Mouse (Mus musculus): ENCODE data around the gene Bcl2l1. TPM values are rescaled to one million over a fixed set of nuclear protein-coding genes. Genes with fewer than 3 reads are reported as not detected.

The Bcl2l1 gene
- polyA plus RNA-seq, 1 experiment from 2014 or later: 135 TPM

GRCm38 (mm10) chr2:152847815-152848302, 16.3 kb upstream of the Bcl2l1 start, which contains the start of gene Tpx2:
Gene Tpx2, plus strand, starts transcription at chr2:152847964.
- H3K9ac ChIP-seq (ENCODE audit: low read length): peak within 1 kb of the TSS; percentile 88
- H3K4me1 ChIP-seq (replicated peaks; ENCODE audit: control insufficient read depth, insufficient read depth, low read length): peaks cover 9% of the 10 kb centered on the region; the same call in 1 of the 2 replicates
- DNase-seq (ENCODE audit: low spot score) (peak; percentile 97), ATAC-seq (replicated peaks; ENCODE audit: low FRiP score) (peak; percentile 98)
- peak within 1 kb of the TSS; percentile 89 for H3K4me3 ChIP-seq (ENCODE audit: low read depth, low read length)
- under 1% methylated on average over 34 of the region's 34 CpGs for WGBS
- no peaks in the 10 kb centered on the region for H3K27me3 ChIP-seq (ENCODE audit: control insufficient read depth, insufficient read depth, low read length)
- H3K36me3 ChIP-seq (ENCODE audit: control insufficient read depth, insufficient read depth, low read length): no peaks in the 10 kb centered on the region; the same call in 1 of the 2 replicates
- H3K9me3 ChIP-seq (ENCODE audit: control insufficient read depth, low read length): no peaks in the 10 kb centered on the region
- peak within 1 kb of the TSS; percentile 66; the same call in 1 of the 2 replicates for H3K27ac ChIP-seq (ENCODE audit: low read depth, low read length)
- H3K4me2 ChIP-seq (ENCODE audit: low read depth, low read length, severe bottlenecking): peak within 1 kb of the TSS; percentile 55

- Histone ChIP-seq H3K27ac (ENCODE audit: low read depth, low read length) (no peak overlapping the region), H3K27me3 (ENCODE audit: control insufficient read depth, insufficient read depth, low read length) (no peaks in the 10 kb centered on the region), H3K9me3 (ENCODE audit: control insufficient read depth, low read length) (no peaks in the 10 kb centered on the region), H3K4me1 (replicated peaks; ENCODE audit: control insufficient read depth, insufficient read depth, low read length) (peaks cover 9% of the 10 kb centered on the region; the same call in 1 of the 2 replicates), H3K4me3 (ENCODE audit: low read depth, low read length) (no peak overlapping the region; the same call in 1 of the 2 replicates), H3K36me3 (ENCODE audit: control insufficient read depth, insufficient read depth, low read length) (no peaks in the 10 kb centered on the region; the same call in 1 of the 2 replicates), H3K4me2 (ENCODE audit: low read depth, low read length, severe bottlenecking) (peak overlapping the region; percentile 29; the same call in 1 of the 2 replicates), H3K9ac (ENCODE audit: low read length) (no peak overlapping the region)
- DNase-seq (ENCODE audit: low spot score): no peak
- no peak for ATAC-seq (replicated peaks; ENCODE audit: low FRiP score)
- 15% methylated on average over 3 of the region's 3 CpGs for WGBS
These were observed 15.7 kb upstream of the Bcl2l1 start for GRCm38 (mm10) chr2:152847057-152847814.

GRCm38 (mm10) chr2:152842741-152843140, 11.2 kb upstream of the Bcl2l1 start:
- H3K27ac ChIP-seq (ENCODE audit: low read depth, low read length): no peak overlapping the region
- no peaks in the 10 kb centered on the region for H3K27me3 ChIP-seq (ENCODE audit: control insufficient read depth, insufficient read depth, low read length)
- no peaks in the 10 kb centered on the region for H3K4me1 ChIP-seq (replicated peaks; ENCODE audit: control insufficient read depth, insufficient read depth, low read length)
- no peaks in the 10 kb centered on the region for H3K9me3 ChIP-seq (ENCODE audit: control insufficient read depth, low read length)
- no peak overlapping the region for H3K4me3 ChIP-seq (ENCODE audit: low read depth, low read length)
- no peak overlapping the region for H3K4me2 ChIP-seq (ENCODE audit: low read depth, low read length, severe bottlenecking)
- ATAC-seq (replicated peaks; ENCODE audit: low FRiP score) (no peak), DNase-seq (ENCODE audit: low spot score) (no peak)
- no peaks in the 10 kb centered on the region for H3K36me3 ChIP-seq (ENCODE audit: control insufficient read depth, insufficient read depth, low read length)
- H3K9ac ChIP-seq (ENCODE audit: low read length): no peak overlapping the region
- WGBS: 78% methylated on average over 3 of the region's 3 CpGs

DNA sequence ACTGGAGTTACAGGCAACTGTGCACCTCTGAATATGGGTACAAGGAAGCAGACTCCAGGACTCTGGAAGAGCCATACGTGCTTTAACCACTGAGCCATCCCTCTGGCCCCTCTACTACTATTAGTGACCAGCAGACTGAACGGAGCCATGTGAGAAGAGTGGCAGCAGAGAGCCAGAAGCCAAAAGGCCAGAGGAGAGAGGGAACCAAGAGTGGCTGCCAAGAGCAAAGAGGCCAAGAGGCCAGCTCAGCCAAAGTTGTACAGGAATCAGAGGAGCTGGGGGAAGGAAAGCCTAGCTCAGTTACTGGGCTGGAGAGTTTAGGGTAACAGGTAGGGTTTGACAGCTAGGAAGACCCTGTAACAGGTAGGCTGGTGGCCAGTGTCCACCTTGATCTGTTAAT, 7.7 kb upstream of the Bcl2l1 start:
- Histone ChIP-seq H3K4me1 (replicated peaks; ENCODE audit: control insufficient read depth, insufficient read depth, low read length) (no peaks in the 10 kb centered on the region), H3K9me3 (ENCODE audit: control insufficient read depth, low read length) (no peaks in the 10 kb centered on the region), H3K27ac (ENCODE audit: low read depth, low read length) (no peak overlapping the region), H3K36me3 (ENCODE audit: control insufficient read depth, insufficient read depth, low read length) (no peaks in the 10 kb centered on the region), H3K9ac (ENCODE audit: low read length) (no peak overlapping the region), H3K4me3 (ENCODE audit: low read depth, low read length) (no peak overlapping the region), H3K4me2 (ENCODE audit: low read depth, low read length, severe bottlenecking) (no peak overlapping the region), H3K27me3 (ENCODE audit: control insufficient read depth, insufficient read depth, low read length) (no peaks in the 10 kb centered on the region)
- WGBS: 73% methylated on average over 2 of the region's 2 CpGs
- ATAC-seq (replicated peaks; ENCODE audit: low FRiP score) (no peak), DNase-seq (ENCODE audit: low spot score) (peak; percentile 19)

- Histone ChIP-seq H3K27me3 (ENCODE audit: control insufficient read depth, insufficient read depth, low read length) (no peaks in the 10 kb centered on the region), H3K4me2 (ENCODE audit: low read depth, low read length, severe bottlenecking) (peak overlapping the region; percentile 73), H3K27ac (ENCODE audit: low read depth, low read length) (peak overlapping the region; percentile 95), H3K9me3 (ENCODE audit: control insufficient read depth, low read length) (no peaks in the 10 kb centered on the region), H3K4me1 (replicated peaks; ENCODE audit: control insufficient read depth, insufficient read depth, low read length) (peaks cover 21% of the 10 kb centered on the region), H3K9ac (ENCODE audit: low read length) (peak overlapping the region; percentile 97), H3K36me3 (ENCODE audit: control insufficient read depth, insufficient read depth, low read length) (no peaks in the 10 kb centered on the region; the same call in 1 of the 2 replicates), H3K4me3 (ENCODE audit: low read depth, low read length) (peak overlapping the region; percentile 74)
- WGBS: 2% methylated on average over 31 of the region's 31 CpGs
- DNase-seq (ENCODE audit: low spot score): peak; percentile 89
- ATAC-seq (replicated peaks; ENCODE audit: low FRiP score): peak; percentile 81
These were observed 1.3 kb downstream of the Bcl2l1 start for GRCm38 (mm10) chr2:152830021-152830921.

DNA sequence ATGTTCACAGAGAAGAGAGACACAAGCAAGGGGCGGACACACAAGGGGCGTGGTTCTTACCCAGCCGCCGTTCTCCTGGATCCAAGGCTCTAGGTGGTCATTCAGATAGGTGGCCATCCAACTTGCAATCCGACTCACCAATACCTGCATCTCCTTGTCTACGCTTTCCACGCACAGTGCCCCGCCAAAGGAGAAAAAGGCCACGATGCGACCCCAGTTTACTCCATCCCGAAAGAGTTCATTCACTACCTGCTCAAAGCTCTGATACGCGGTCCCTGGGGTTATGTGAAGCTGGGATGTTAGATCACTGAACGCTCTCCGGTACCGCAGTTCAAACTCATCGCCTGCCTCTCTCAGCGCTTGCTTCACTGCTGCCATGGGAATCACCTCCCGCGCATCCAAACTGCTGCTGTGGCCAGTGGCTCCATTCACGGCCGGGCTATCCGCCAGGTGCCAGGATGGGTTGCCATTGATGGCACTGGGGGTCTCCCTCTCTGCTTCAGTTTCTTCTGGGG, 2.1 kb downstream of the Bcl2l1 start:
- DNase-seq (ENCODE audit: low spot score): no peak

DNA sequence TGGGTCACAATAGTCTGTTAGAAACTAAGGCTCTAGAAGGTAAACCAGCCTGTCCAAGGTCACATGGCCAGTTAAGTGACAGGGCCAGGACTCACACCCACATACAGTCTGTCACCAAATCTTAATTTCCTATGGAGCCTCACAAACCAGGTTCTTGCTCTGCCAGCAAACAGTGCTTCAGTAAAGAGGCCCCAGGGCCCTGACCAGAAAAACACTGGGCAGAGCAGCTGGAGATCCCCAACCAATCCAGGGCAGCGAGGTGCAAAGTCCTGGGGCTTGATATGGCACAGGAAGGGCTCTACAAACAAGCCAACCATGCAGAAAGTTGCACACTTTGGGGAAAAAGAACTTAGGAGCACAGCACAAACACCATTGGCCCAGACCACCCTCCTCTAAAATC, 3.0 kb downstream of the Bcl2l1 start:
- H3K4me1 ChIP-seq (replicated peaks; ENCODE audit: control insufficient read depth, insufficient read depth, low read length): peaks cover 22% of the 10 kb centered on the region

More for the DNA sequence above, 2.1 kb downstream of the Bcl2l1 start:
- Histone ChIP-seq H3K9me3 (ENCODE audit: control insufficient read depth, low read length) (no peaks in the 10 kb centered on the region), H3K4me2 (ENCODE audit: low read depth, low read length, severe bottlenecking) (peak overlapping the region; percentile 73), H3K36me3 (ENCODE audit: control insufficient read depth, insufficient read depth, low read length) (no peaks in the 10 kb centered on the region; the same call in 1 of the 2 replicates), H3K27ac (ENCODE audit: low read depth, low read length) (0 out of 2 replicates have a peak overlapping the region, but pooled peaks have one; percentile 95), H3K4me1 (replicated peaks; ENCODE audit: control insufficient read depth, insufficient read depth, low read length) (peaks cover 22% of the 10 kb centered on the region), H3K4me3 (ENCODE audit: low read depth, low read length) (peak overlapping the region; percentile 74), H3K9ac (ENCODE audit: low read length) (peak overlapping the region; percentile 97), H3K27me3 (ENCODE audit: control insufficient read depth, insufficient read depth, low read length) (no peaks in the 10 kb centered on the region)
- no peak for ATAC-seq (replicated peaks; ENCODE audit: low FRiP score)
- WGBS: 85% methylated on average over 23 of the region's 23 CpGs

DNA sequence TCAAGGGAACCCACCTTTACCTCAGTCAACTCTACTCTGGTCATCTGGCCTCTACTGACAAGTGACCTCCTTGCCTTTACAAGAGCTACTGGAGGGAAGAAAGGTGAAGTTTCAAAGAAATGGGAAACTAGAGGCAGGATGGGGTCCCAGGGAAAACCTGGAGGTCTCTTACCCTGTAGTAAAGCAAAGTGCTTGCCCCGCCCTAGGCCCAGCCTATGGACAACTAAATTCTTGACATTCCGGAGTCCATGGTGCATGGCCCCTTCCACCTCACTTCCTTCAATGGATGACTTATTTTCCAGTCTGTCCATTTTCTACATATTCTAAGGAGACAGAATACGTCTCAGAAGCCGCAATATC, 3.5 kb downstream of the Bcl2l1 start:
- H3K4me3 ChIP-seq (ENCODE audit: low read depth, low read length): no peak overlapping the region
- H3K9ac ChIP-seq (ENCODE audit: low read length): no peak overlapping the region
- no peaks in the 10 kb centered on the region for H3K9me3 ChIP-seq (ENCODE audit: control insufficient read depth, low read length)
- ATAC-seq (replicated peaks; ENCODE audit: low FRiP score) (no peak), DNase-seq (ENCODE audit: low spot score) (no peak)
- H3K4me2 ChIP-seq (ENCODE audit: low read depth, low read length, severe bottlenecking): peak overlapping the region; percentile 73
- peaks cover 22% of the 10 kb centered on the region for H3K4me1 ChIP-seq (replicated peaks; ENCODE audit: control insufficient read depth, insufficient read depth, low read length)
- no peaks in the 10 kb centered on the region; the same call in 1 of the 2 replicates for H3K36me3 ChIP-seq (ENCODE audit: control insufficient read depth, insufficient read depth, low read length)
- H3K27ac ChIP-seq (ENCODE audit: low read depth, low read length): no peak overlapping the region
- WGBS: 75% methylated on average over 4 of the region's 4 CpGs
- H3K27me3 ChIP-seq (ENCODE audit: control insufficient read depth, insufficient read depth, low read length): no peaks in the 10 kb centered on the region

More for the DNA sequence above, 3.0 kb downstream of the Bcl2l1 start:
- no peaks in the 10 kb centered on the region; the same call in 1 of the 2 replicates for H3K36me3 ChIP-seq (ENCODE audit: control insufficient read depth, insufficient read depth, low read length)
- peak overlapping the region; percentile 18; the same call in 1 of the 2 replicates for H3K9ac ChIP-seq (ENCODE audit: low read length)
- ATAC-seq (replicated peaks; ENCODE audit: low FRiP score) (no peak), DNase-seq (ENCODE audit: low spot score) (no peak)
- no peaks in the 10 kb centered on the region for H3K9me3 ChIP-seq (ENCODE audit: control insufficient read depth, low read length)
- H3K4me2 ChIP-seq (ENCODE audit: low read depth, low read length, severe bottlenecking): peak overlapping the region; percentile 73
- H3K27ac ChIP-seq (ENCODE audit: low read depth, low read length): no peak overlapping the region
- no peaks in the 10 kb centered on the region for H3K27me3 ChIP-seq (ENCODE audit: control insufficient read depth, insufficient read depth, low read length)
- H3K4me3 ChIP-seq (ENCODE audit: low read depth, low read length): peak overlapping the region; percentile 74
- WGBS: 65% methylated on average over 1 of the region's 1 CpGs
